Mouse (Mus musculus) E14TG2a.4 (cell line): ENCODE data around the gene Plekha5.
A peak's percentile ranks its signal among the peaks of the same experiment; 100 is the strongest.

Experiments
- CTCF ChIP-seq: conservative IDR thresholded peaks from 2 replicates; pipeline ENCODE4 v1.5.1; 2014; ENCODE audit warnings: low read length
- NANOG ChIP-seq: IDR thresholded peaks from 2 replicates; pipeline ENCODE4 v1.6.1; 2014; ENCODE audit warnings: borderline replicate concordance, low read length, mixed read lengths
- POU5F1 ChIP-seq: IDR thresholded peaks from 2 replicates; pipeline ENCODE4 v1.6.1; 2014; ENCODE audit warnings: low read length, borderline replicate concordance

GRCm38 (mm10) chr6:140576961-140577821 lies 153.3 kb downstream of the Plekha5 start:
- TF ChIP-seq CTCF (peak; percentile 55), NANOG (peak; percentile 68; the same call in 1 of the 2 replicates), POU5F1 (no peak)
